Mouse (Mus musculus): Measurements from ENCODE around the gene Eps8l2. TPM values are rescaled to one million over a fixed set of nuclear protein-coding genes. Genes with fewer than 3 reads are reported as not detected.
A peak's percentile ranks its signal among the peaks of the same experiment; 100 is the strongest.

The Eps8l2 gene
- polyA plus RNA-seq, 1 experiment: 0.09 TPM

GRCm38 (mm10) chr7:141355626-141356326 lies 17.1 kb downstream of the Eps8l2 start:
- H3K4me3 ChIP-seq (replicated peaks): no peak overlapping the region

GRCm38 (mm10) chr7:141356971-141357370 lies 18.3 kb downstream of the Eps8l2 start:
- H3K27me3 ChIP-seq (ENCODE audit: control insufficient read depth): peaks cover 60% of the 10 kb centered on the region
- no peak overlapping the region for H3K4me3 ChIP-seq (replicated peaks)
- H3K4me1 ChIP-seq (ENCODE audit: control insufficient read depth): peaks cover 15% of the 10 kb centered on the region
- H3K36me3 ChIP-seq (ENCODE audit: control insufficient read depth): peaks cover 11% of the 10 kb centered on the region; the same call in 1 of the 2 replicates
- no peaks in the 10 kb centered on the region for H3K9me3 ChIP-seq (ENCODE audit: control insufficient read depth, low read length)
- TF ChIP-seq TAL1 (IDR thresholded peaks at IDR 0.05; ENCODE audit: low read length) (no peak), GATA1 (IDR thresholded peaks at IDR 0.05; ENCODE audit: low read length) (no peak)

More at GRCm38 (mm10) chr7:141355626-141356326, 17.1 kb downstream of the Eps8l2 start:
- H3K4me1 ChIP-seq (ENCODE audit: control insufficient read depth): peaks cover 7% of the 10 kb centered on the region
- TF ChIP-seq TAL1 (IDR thresholded peaks at IDR 0.05; ENCODE audit: low read length) (no peak), GATA1 (IDR thresholded peaks at IDR 0.05; ENCODE audit: low read length) (no peak)
- H3K36me3 ChIP-seq (ENCODE audit: control insufficient read depth): peaks cover 9% of the 10 kb centered on the region; the same call in 1 of the 2 replicates
- no peaks in the 10 kb centered on the region for H3K9me3 ChIP-seq (ENCODE audit: control insufficient read depth, low read length)
- peaks cover 49% of the 10 kb centered on the region for H3K27me3 ChIP-seq (ENCODE audit: control insufficient read depth)

- no peak overlapping the region for H3K4me3 ChIP-seq (replicated peaks)
- H3K27me3 ChIP-seq (ENCODE audit: control insufficient read depth): peaks cover 37% of the 10 kb centered on the region
- peaks cover 10% of the 10 kb centered on the region for H3K36me3 ChIP-seq (ENCODE audit: control insufficient read depth)
- no peaks in the 10 kb centered on the region for H3K9me3 ChIP-seq (ENCODE audit: control insufficient read depth, low read length)
- H3K4me1 ChIP-seq (ENCODE audit: control insufficient read depth): peaks cover 53% of the 10 kb centered on the region
- TF ChIP-seq GATA1 (IDR thresholded peaks at IDR 0.05; ENCODE audit: low read length) (no peak), TAL1 (IDR thresholded peaks at IDR 0.05; ENCODE audit: low read length) (no peak)
Observed at GRCm38 (mm10) chr7:141361510-141361909, 22.8 kb downstream of the Eps8l2 start.

DNA sequence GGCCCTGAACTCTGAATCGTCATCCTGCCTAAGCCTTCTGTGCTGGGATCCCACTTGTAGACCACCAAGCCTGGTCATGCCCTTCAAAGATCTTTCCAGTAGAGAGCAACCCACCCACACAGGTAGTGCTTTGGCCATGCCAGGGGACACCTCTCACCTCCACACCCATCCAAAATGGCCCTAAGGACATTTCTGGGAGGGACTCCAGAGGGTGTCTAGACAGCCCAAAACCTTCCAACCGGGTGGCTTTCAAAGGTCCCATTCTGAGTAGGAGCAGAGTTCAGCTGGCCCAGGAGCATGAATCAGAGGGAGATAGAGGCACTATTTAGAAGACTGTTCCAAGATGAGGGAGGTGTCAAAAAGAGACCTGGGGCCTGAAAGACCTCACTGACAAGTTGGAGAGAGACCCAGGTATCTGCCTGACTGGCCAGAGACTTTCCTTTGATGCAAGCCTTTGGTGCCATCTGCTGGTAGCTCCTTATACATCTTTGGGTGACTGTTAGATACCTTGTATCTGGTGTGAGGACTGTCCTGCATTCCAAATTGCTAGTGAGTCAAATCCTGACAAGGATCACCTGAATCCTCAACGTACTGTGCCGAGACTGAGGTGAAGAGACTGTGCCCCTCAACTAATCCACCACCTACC lies 24.5 kb downstream of the Eps8l2 start:
- H3K9me3 ChIP-seq (ENCODE audit: control insufficient read depth, low read length): no peaks in the 10 kb centered on the region
- no peak overlapping the region for H3K4me3 ChIP-seq (replicated peaks)
- peaks cover 23% of the 10 kb centered on the region for H3K27me3 ChIP-seq (ENCODE audit: control insufficient read depth)
- H3K4me1 ChIP-seq (ENCODE audit: control insufficient read depth): peaks cover 54% of the 10 kb centered on the region
- no peak for TF ChIP-seq GATA1 (IDR thresholded peaks at IDR 0.05; ENCODE audit: low read length)
- peaks cover 4% of the 10 kb centered on the region for H3K36me3 ChIP-seq (ENCODE audit: control insufficient read depth)

GRCm38 (mm10) chr7:141363752-141364125 lies 25.1 kb downstream of the Eps8l2 start:
- TF ChIP-seq TAL1 (IDR thresholded peaks at IDR 0.05; ENCODE audit: low read length): no peak
- no peak for TF ChIP-seq GATA1 (IDR thresholded peaks at IDR 0.05; ENCODE audit: low read length)
- H3K27me3 ChIP-seq (ENCODE audit: control insufficient read depth): peaks cover 23% of the 10 kb centered on the region
- no peaks in the 10 kb centered on the region for H3K9me3 ChIP-seq (ENCODE audit: control insufficient read depth, low read length)
- peaks cover 4% of the 10 kb centered on the region for H3K36me3 ChIP-seq (ENCODE audit: control insufficient read depth)
- H3K4me1 ChIP-seq (ENCODE audit: control insufficient read depth): peaks cover 56% of the 10 kb centered on the region
- H3K4me3 ChIP-seq (replicated peaks): peak overlapping the region; percentile 17

DNA sequence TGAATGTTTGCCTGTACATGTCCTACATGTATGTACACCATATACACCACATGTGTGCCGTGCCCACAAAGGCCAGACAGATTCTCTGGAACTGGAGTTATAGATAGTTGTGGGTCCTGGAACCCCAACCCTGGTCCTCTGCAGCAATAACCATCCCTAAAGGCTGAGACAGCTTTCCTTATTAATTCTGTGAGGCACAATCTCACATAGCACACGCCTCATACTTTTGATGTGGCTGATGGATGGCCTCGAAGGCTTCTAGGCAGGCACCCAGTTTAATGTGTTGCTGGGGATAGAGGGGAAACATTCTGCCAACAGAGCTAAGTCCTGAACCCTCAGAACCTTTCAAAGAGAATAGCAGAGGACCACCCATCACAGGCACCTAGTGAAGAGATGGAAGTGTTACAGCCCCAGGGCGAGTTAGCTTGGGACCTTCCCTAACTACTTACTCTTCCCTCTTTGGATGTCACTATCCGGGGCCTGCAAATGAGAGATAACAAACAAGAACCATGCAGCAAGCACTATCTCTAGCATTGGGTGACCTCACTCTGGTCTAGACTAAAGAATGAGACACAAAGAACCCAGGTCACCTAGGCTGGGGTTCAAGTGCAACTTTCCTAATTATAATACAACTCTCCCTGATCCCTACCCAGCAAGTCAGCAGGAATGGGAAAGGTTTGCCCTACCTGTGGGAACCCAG lies 25.8 kb downstream of the Eps8l2 start:
- peak overlapping the region; percentile 44 for H3K4me3 ChIP-seq (replicated peaks)

DNA sequence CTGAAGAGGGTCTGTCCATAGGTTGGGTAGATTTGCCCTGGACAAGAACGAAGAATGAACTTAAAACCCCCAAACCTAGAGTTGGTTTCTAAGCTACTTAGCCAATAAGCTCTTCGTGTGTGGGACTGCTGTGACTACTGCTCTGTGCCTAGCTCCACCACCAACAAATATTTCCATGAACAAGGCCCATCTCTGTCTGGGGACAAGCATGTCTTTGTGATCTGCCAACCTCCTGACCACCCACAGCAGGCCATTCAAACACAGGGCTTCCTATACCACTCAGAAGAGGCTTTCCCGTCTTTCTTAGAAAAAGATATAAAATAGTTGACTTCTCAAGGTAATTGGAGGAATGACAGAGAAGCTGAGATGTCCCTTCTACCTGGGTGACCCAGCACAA lies 26.4 kb downstream of the Eps8l2 start:
- H3K4me1 ChIP-seq (ENCODE audit: control insufficient read depth): peaks cover 60% of the 10 kb centered on the region
- peaks cover 18% of the 10 kb centered on the region for H3K27me3 ChIP-seq (ENCODE audit: control insufficient read depth)
- peaks cover 4% of the 10 kb centered on the region for H3K36me3 ChIP-seq (ENCODE audit: control insufficient read depth)
- no peaks in the 10 kb centered on the region for H3K9me3 ChIP-seq (ENCODE audit: control insufficient read depth, low read length)
- TF ChIP-seq GATA1 (IDR thresholded peaks at IDR 0.05; ENCODE audit: low read length): no peak
- no peak for TF ChIP-seq TAL1 (IDR thresholded peaks at IDR 0.05; ENCODE audit: low read length)
- H3K4me3 ChIP-seq (replicated peaks): peak overlapping the region; percentile 44

More for the DNA sequence above, 25.8 kb downstream of the Eps8l2 start:
- Histone ChIP-seq H3K36me3 (ENCODE audit: control insufficient read depth) (peaks cover 4% of the 10 kb centered on the region), H3K4me1 (ENCODE audit: control insufficient read depth) (peaks cover 56% of the 10 kb centered on the region), H3K9me3 (ENCODE audit: control insufficient read depth, low read length) (no peaks in the 10 kb centered on the region), H3K27me3 (ENCODE audit: control insufficient read depth) (peaks cover 21% of the 10 kb centered on the region)
- TF ChIP-seq TAL1 (IDR thresholded peaks at IDR 0.05; ENCODE audit: low read length) (peak; percentile 84), GATA1 (IDR thresholded peaks at IDR 0.05; ENCODE audit: low read length) (peak; percentile 85)

GRCm38 (mm10) chr7:141367358-141367757 lies 28.7 kb downstream of the Eps8l2 start:
- Histone ChIP-seq H3K4me3 (replicated peaks) (no peak overlapping the region), H3K4me1 (ENCODE audit: control insufficient read depth) (peaks cover 54% of the 10 kb centered on the region), H3K9me3 (ENCODE audit: control insufficient read depth, low read length) (no peaks in the 10 kb centered on the region), H3K27me3 (ENCODE audit: control insufficient read depth) (no peaks in the 10 kb centered on the region), H3K36me3 (ENCODE audit: control insufficient read depth) (peaks cover 2% of the 10 kb centered on the region)
- no peak for TF ChIP-seq TAL1 (IDR thresholded peaks at IDR 0.05; ENCODE audit: low read length)
- no peak for TF ChIP-seq GATA1 (IDR thresholded peaks at IDR 0.05; ENCODE audit: low read length)

GRCm38 (mm10) chr7:141369918-141370317 lies 31.2 kb downstream of the Eps8l2 start:
- no peaks in the 10 kb centered on the region; the same call in 1 of the 2 replicates for H3K36me3 ChIP-seq (ENCODE audit: control insufficient read depth)
- no peaks in the 10 kb centered on the region for H3K9me3 ChIP-seq (ENCODE audit: control insufficient read depth, low read length)
- no peaks in the 10 kb centered on the region for H3K27me3 ChIP-seq (ENCODE audit: control insufficient read depth)
- TF ChIP-seq GATA1 (IDR thresholded peaks at IDR 0.05; ENCODE audit: low read length): no peak
- no peak for TF ChIP-seq TAL1 (IDR thresholded peaks at IDR 0.05; ENCODE audit: low read length)
- no peak overlapping the region for H3K4me3 ChIP-seq (replicated peaks)
- peaks cover 37% of the 10 kb centered on the region for H3K4me1 ChIP-seq (ENCODE audit: control insufficient read depth)

Data from erythroblast, embryonic 14.5 days (primary cell).